Mouse (Mus musculus): ENCODE measurements around the gene Cbx3. TPM values are rescaled to one million over a fixed set of nuclear protein-coding genes. Genes with fewer than 3 reads are reported as not detected.
"Not testable (repeated sequence)": the region's sequence is repeated elsewhere in the genome, so short reads cannot be mapped to it uniquely, and the experiment has no call there.

Cbx3 gene
- polyA plus RNA-seq, 1 experiment from 2014 or later = 390 TPM

DNA sequence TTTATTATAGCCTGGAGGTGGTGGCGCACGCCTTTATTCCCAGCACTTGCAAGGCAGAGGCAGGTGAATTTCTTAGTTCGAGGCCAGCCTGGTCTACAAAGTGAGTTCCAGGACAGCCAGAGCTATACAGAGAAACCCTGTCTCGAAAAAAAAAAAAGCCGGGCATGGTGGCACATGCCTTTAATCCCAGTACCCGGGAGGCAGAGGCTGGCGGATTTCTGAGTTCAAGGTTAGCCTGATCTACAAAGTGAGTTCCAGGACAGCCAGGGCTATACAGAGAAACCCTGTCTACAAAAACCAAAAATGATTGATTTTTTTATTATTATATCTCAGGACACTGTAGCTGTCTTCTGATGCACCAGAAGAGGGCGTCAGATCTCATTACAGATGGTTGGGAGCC, 14.4 kb downstream of the Cbx3 start:
- not testable (repeated sequence) for H3K9me3 ChIP-seq (ENCODE audit: control insufficient read depth, low read length); H3K4me3 ChIP-seq (replicated peaks; ENCODE audit: low read length); H3K4me2 ChIP-seq (replicated peaks); H3K9ac ChIP-seq; DNase-seq (ENCODE audit: low spot score); ATAC-seq (ENCODE audit: low FRiP score); H3K27ac ChIP-seq; H3K27me3 ChIP-seq (ENCODE audit: control insufficient read depth, insufficient read depth, low read length); H3K4me1 ChIP-seq (replicated peaks; ENCODE audit: control insufficient read depth, insufficient read depth, low read length)
- 91% methylated on average over 8 of the region's 8 CpGs for WGBS
- peaks cover 41% of the 10 kb centered on the region for H3K36me3 ChIP-seq (replicated peaks; ENCODE audit: control insufficient read depth, insufficient read depth)

DNA sequence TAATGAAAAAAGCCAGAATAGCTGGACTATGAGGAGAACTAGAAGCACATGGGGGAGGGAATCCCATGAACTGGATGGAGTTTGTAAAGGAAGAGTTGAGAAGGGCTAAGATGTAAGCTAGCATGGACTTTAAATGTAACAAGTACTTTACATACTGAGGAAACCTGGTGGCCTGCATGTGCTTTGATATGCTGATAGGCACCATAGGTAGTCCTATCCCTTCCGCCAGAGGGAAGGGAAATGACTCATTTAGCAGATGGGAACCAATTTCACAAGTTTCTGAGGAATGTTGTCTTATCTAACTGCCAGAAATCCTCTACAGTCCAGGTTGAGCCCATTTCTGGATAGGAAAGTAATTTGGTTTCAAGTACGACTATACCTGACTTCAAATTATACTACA, 15.5 kb downstream of the Cbx3 start:
- H3K27ac ChIP-seq = no peak overlapping the region
- H3K9me3 ChIP-seq (ENCODE audit: control insufficient read depth, low read length) = no peaks in the 10 kb centered on the region
- H3K9ac ChIP-seq = no peak overlapping the region
- H3K27me3 ChIP-seq (ENCODE audit: control insufficient read depth, insufficient read depth, low read length) = no peaks in the 10 kb centered on the region
- 69% methylated on average over 2 of the region's 2 CpGs for WGBS
- DNase-seq (ENCODE audit: low spot score) = no peak
- H3K4me2 ChIP-seq (replicated peaks) = no peak overlapping the region
- peaks cover 30% of the 10 kb centered on the region for H3K36me3 ChIP-seq (replicated peaks; ENCODE audit: control insufficient read depth, insufficient read depth)
- no peak for ATAC-seq (ENCODE audit: low FRiP score)
- no peaks in the 10 kb centered on the region for H3K4me1 ChIP-seq (replicated peaks; ENCODE audit: control insufficient read depth, insufficient read depth, low read length)
- no peak overlapping the region for H3K4me3 ChIP-seq (replicated peaks; ENCODE audit: low read length)

DNA sequence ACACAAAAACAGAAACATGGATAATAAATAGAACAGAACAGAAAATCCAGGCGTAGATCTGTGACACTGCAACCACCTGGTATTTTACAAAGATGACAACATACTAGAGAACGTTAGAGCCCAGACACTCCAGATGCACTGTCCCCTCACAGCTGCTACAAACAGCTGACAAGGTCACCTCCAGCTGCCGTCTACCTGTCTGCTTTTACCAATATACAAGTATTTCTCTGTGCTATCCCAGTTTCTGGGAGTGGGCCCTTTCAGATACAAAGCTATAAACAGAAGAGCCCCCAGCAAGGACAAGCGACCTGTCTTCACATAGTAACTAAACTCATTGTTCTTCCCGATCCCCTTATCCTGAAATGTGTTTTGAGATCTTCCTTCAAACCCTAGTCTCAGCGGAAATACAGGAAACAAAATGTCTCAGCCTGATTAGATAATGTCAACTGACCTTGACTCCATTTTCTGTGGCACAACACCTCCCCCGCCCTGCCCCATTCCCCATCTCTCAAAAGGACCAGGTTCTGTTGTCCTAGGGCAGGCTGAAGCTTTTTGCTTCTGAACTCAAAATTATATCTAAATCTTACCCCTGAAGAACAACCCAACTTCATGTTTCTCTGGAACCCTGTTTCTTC, 16.0 kb downstream of the Cbx3 start:
- no peak for ATAC-seq (ENCODE audit: low FRiP score)
- no peak overlapping the region for H3K27ac ChIP-seq
- H3K27me3 ChIP-seq (ENCODE audit: control insufficient read depth, insufficient read depth, low read length) = no peaks in the 10 kb centered on the region
- H3K4me1 ChIP-seq (replicated peaks; ENCODE audit: control insufficient read depth, insufficient read depth, low read length) = no peaks in the 10 kb centered on the region
- peaks cover 25% of the 10 kb centered on the region for H3K36me3 ChIP-seq (replicated peaks; ENCODE audit: control insufficient read depth, insufficient read depth)
- no peaks in the 10 kb centered on the region for H3K9me3 ChIP-seq (ENCODE audit: control insufficient read depth, low read length)
- 77% methylated on average over 7 of the region's 7 CpGs for WGBS
- H3K4me3 ChIP-seq (replicated peaks; ENCODE audit: low read length) = no peak overlapping the region
- DNase-seq (ENCODE audit: low spot score) = no peak
- no peak overlapping the region for H3K4me2 ChIP-seq (replicated peaks)
- no peak overlapping the region for H3K9ac ChIP-seq

GRCm38 (mm10) chr6:51486731-51487130, 16.6 kb downstream of the Cbx3 start:
- no peaks in the 10 kb centered on the region for H3K27me3 ChIP-seq (ENCODE audit: control insufficient read depth, insufficient read depth, low read length)
- no peak overlapping the region for H3K4me3 ChIP-seq (replicated peaks; ENCODE audit: low read length)
- peaks cover 19% of the 10 kb centered on the region for H3K36me3 ChIP-seq (replicated peaks; ENCODE audit: control insufficient read depth, insufficient read depth)
- H3K4me1 ChIP-seq (replicated peaks; ENCODE audit: control insufficient read depth, insufficient read depth, low read length) = no peaks in the 10 kb centered on the region
- H3K27ac ChIP-seq = no peak overlapping the region
- no peak for ATAC-seq (ENCODE audit: low FRiP score)
- no peaks in the 10 kb centered on the region for H3K9me3 ChIP-seq (ENCODE audit: control insufficient read depth, low read length)
- DNase-seq (ENCODE audit: low spot score) = no peak
- no peak overlapping the region for H3K4me2 ChIP-seq (replicated peaks)
- 87% methylated on average over 5 of the region's 5 CpGs for WGBS
- H3K9ac ChIP-seq = no peak overlapping the region

GRCm38 (mm10) chr6:51489787-51490186, 19.6 kb downstream of the Cbx3 start:
- no peaks in the 10 kb centered on the region for H3K9me3 ChIP-seq (ENCODE audit: control insufficient read depth, low read length)
- no peaks in the 10 kb centered on the region for H3K27me3 ChIP-seq (ENCODE audit: control insufficient read depth, insufficient read depth, low read length)
- DNase-seq (ENCODE audit: low spot score) (no peak), ATAC-seq (ENCODE audit: low FRiP score) (no peak)
- H3K4me3 ChIP-seq (replicated peaks; ENCODE audit: low read length) = no peak overlapping the region
- H3K27ac ChIP-seq = no peak overlapping the region
- no peaks in the 10 kb centered on the region for H3K4me1 ChIP-seq (replicated peaks; ENCODE audit: control insufficient read depth, insufficient read depth, low read length)
- no peak overlapping the region for H3K4me2 ChIP-seq (replicated peaks)
- no peak overlapping the region for H3K9ac ChIP-seq
- 0 out of 2 replicates have a peak, but pooled peaks cover under 1% of the 10 kb centered on the region for H3K36me3 ChIP-seq (replicated peaks; ENCODE audit: control insufficient read depth, insufficient read depth)
- 60% methylated on average over 2 of the region's 2 CpGs for WGBS

- Histone ChIP-seq H3K36me3 (replicated peaks; ENCODE audit: control insufficient read depth, insufficient read depth) (no peaks in the 10 kb centered on the region), H3K4me3 (replicated peaks; ENCODE audit: low read length) (no peak overlapping the region), H3K27ac (no peak overlapping the region), H3K27me3 (ENCODE audit: control insufficient read depth, insufficient read depth, low read length) (no peaks in the 10 kb centered on the region), H3K9ac (no peak overlapping the region), H3K4me2 (replicated peaks) (no peak overlapping the region), H3K4me1 (replicated peaks; ENCODE audit: control insufficient read depth, insufficient read depth, low read length) (no peaks in the 10 kb centered on the region), H3K9me3 (ENCODE audit: control insufficient read depth, low read length) (no peaks in the 10 kb centered on the region)
- 79% methylated on average over 8 of the region's 8 CpGs for WGBS
- no peak for ATAC-seq (ENCODE audit: low FRiP score)
- no peak for DNase-seq (ENCODE audit: low spot score)
These were observed 27.4 kb downstream of the Cbx3 start for GRCm38 (mm10) chr6:51497321-51498111.

DNA sequence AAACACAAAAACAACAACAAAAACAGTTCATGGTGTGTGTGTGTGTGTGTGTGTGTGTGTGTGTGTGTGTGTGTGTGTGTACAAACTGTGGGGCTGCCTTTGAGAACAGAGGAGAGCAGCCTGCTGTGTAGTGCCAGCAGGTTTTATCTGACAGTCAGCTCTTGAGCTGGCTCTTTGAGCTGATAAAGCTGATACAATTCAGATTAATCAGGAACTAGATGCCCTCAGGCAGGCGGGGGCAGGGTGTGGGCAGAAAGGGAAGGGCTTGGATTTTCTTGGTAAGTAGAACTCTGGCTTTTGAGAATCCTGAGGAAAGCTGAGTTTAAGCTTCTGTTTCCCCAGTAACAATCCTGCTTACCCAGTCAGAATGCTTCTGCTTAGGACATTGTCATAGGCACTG, 35.5 kb downstream of the Cbx3 start:
- Histone ChIP-seq H3K27me3 (ENCODE audit: control insufficient read depth, insufficient read depth, low read length) (no peaks in the 10 kb centered on the region), H3K9ac (no peak overlapping the region), H3K4me1 (replicated peaks; ENCODE audit: control insufficient read depth, insufficient read depth, low read length) (0 out of 2 replicates have a peak, but pooled peaks cover 3% of the 10 kb centered on the region), H3K4me3 (replicated peaks; ENCODE audit: low read length) (no peak overlapping the region), H3K4me2 (replicated peaks) (no peak overlapping the region), H3K9me3 (ENCODE audit: control insufficient read depth, low read length) (no peaks in the 10 kb centered on the region), H3K36me3 (replicated peaks; ENCODE audit: control insufficient read depth, insufficient read depth) (no peaks in the 10 kb centered on the region), H3K27ac (no peak overlapping the region)
- ATAC-seq (ENCODE audit: low FRiP score) = no peak
- DNase-seq (ENCODE audit: low spot score) = no peak
- WGBS = 64% methylated on average over 1 of the region's 1 CpGs

- Histone ChIP-seq H3K9me3 (ENCODE audit: control insufficient read depth, low read length) (no peaks in the 10 kb centered on the region), H3K36me3 (replicated peaks; ENCODE audit: control insufficient read depth, insufficient read depth) (no peaks in the 10 kb centered on the region), H3K9ac (no peak overlapping the region), H3K4me1 (replicated peaks; ENCODE audit: control insufficient read depth, insufficient read depth, low read length) (0 out of 2 replicates have a peak, but pooled peaks cover 3% of the 10 kb centered on the region), H3K27ac (no peak overlapping the region), H3K4me3 (replicated peaks; ENCODE audit: low read length) (no peak overlapping the region), H3K27me3 (ENCODE audit: control insufficient read depth, insufficient read depth, low read length) (no peaks in the 10 kb centered on the region), H3K4me2 (replicated peaks) (no peak overlapping the region)
- ATAC-seq (ENCODE audit: low FRiP score) = no peak
- DNase-seq (ENCODE audit: low spot score) = no peak
- WGBS = 71% methylated on average over 2 of the region's 2 CpGs
These were observed 37.4 kb downstream of the Cbx3 start for GRCm38 (mm10) chr6:51507556-51507955.

GRCm38 (mm10) chr6:51508750-51509648, 38.8 kb downstream of the Cbx3 start:
- Histone ChIP-seq H3K27me3 (ENCODE audit: control insufficient read depth, insufficient read depth, low read length) (no peaks in the 10 kb centered on the region), H3K9me3 (ENCODE audit: control insufficient read depth, low read length) (no peaks in the 10 kb centered on the region), H3K36me3 (replicated peaks; ENCODE audit: control insufficient read depth, insufficient read depth) (no peaks in the 10 kb centered on the region), H3K4me2 (replicated peaks) (peak overlapping the region; percentile 57), H3K27ac (peak overlapping the region; percentile 34), H3K4me3 (replicated peaks; ENCODE audit: low read length) (peak overlapping the region; percentile 23), H3K4me1 (replicated peaks; ENCODE audit: control insufficient read depth, insufficient read depth, low read length) (0 out of 2 replicates have a peak, but pooled peaks cover 3% of the 10 kb centered on the region), H3K9ac (peak overlapping the region; percentile 53)
- peak; percentile 82 for DNase-seq (ENCODE audit: low spot score)
- ATAC-seq (ENCODE audit: low FRiP score) = no peak
- WGBS = 26% methylated on average over 18 of the region's 18 CpGs

All from hindbrain, embryonic 14.5 days (tissue).